Mouse (Mus musculus) small intestine, adult 2 months (tissue): ENCODE measurements around the gene Fyco1.

ENCODE experiments used
- CTCF ChIP-seq: fragments of 200-500 bp; IDR thresholded peaks from 2 replicates; pipeline ENCODE4 v1.5.1; 2012; ENCODE audit warnings: low read depth, mild to moderate bottlenecking, control low read depth, inconsistent platforms, low read length, moderate library complexity, mixed read lengths; ENCODE audit not compliant: insufficient replicate concordance, insufficient read length; ENCODE audit errors: extremely low read depth
- POLR2A ChIP-seq: fragments of 200-500 bp; IDR thresholded peaks from 2 replicates; pipeline ENCODE4 v1.6.1; 2012; ENCODE audit warnings: low read depth, mild to moderate bottlenecking, control low read depth, inconsistent platforms, low read length, moderate library complexity

- TF ChIP-seq CTCF (no peak), POLR2A (no peak)
Measured at GRCm38 (mm10) chr9:123872049-123872448, 20.4 kb upstream of the Fyco1 start.
